Mouse (Mus musculus) cerebellum, adult 2 months (tissue): Measurements from ENCODE around the gene Lsm7.

Source experiments
- CTCF ChIP-seq: fragments of 200-500 bp; IDR thresholded peaks from 2 replicates; pipeline ENCODE4 v1.5.1; 2011; ENCODE audit warnings: low read depth, mild to moderate bottlenecking, control low read depth, low read length, moderate library complexity, borderline replicate concordance; ENCODE audit not compliant: insufficient read depth
- POLR2A ChIP-seq: fragments of 200-500 bp; IDR thresholded peaks from 2 replicates; pipeline ENCODE4 v1.6.1; 2011; ENCODE audit warnings: low read length, control low read depth, borderline replicate concordance; ENCODE audit not compliant: insufficient read depth

DNA sequence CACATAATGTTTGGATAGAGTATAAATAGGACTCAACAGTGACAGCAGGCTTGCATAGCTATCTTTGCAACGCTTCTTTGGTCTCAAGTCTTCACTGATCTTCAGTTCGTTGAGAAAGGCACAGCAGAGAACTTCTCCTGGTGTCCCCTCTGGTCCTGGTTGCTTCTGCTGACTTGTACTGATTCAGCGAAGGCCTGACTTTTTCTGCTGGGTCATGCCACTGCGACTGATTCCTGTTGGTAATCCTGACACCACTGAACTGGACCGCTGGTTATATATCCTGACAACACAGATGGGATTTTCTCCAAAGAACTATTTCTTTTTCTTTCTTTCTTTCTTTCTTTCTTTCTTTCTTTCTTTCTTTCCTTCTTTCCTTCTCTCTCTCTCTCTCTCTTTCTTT is 32.5 kb downstream of the Lsm7 start:
- no peak for TF ChIP-seq POLR2A
- no peak for TF ChIP-seq CTCF
